Mouse (Mus musculus) embryo, embryonic 10 days (tissue): ENCODE results near the gene Lef1.

Experiments used
- DNase-seq: peaks from one replicate; pipeline ENCODE4 v3.0.0-alpha.2; 2015; ENCODE audit warnings: low spot score

Gene Lef1

GRCm38 (mm10) chr3:131110191-131111150 lies at the start of gene Lef1:
Gene Lef1, plus strand, starts transcription at chr3:131110471.
- DNase-seq, result peak; percentile 75

- DNase-seq, result no peak
Measured at GRCm38 (mm10) chr3:131065001-131065400, 45.3 kb upstream of the Lef1 start.

- no peak for DNase-seq
Measured at GRCm38 (mm10) chr3:131066171-131066570, 44.1 kb upstream of the Lef1 start.

GRCm38 (mm10) chr3:131068000-131068399 lies 42.3 kb upstream of the Lef1 start:
- DNase-seq, result no peak

- DNase-seq, result no peak
Measured at GRCm38 (mm10) chr3:131070210-131070609, 40.1 kb upstream of the Lef1 start.

GRCm38 (mm10) chr3:131072661-131073060 lies 37.6 kb upstream of the Lef1 start:
- no peak for DNase-seq

GRCm38 (mm10) chr3:131073946-131074345 lies 36.3 kb upstream of the Lef1 start:
- no peak for DNase-seq

- no peak for DNase-seq
Measured at GRCm38 (mm10) chr3:131078041-131078621, 32.1 kb upstream of the Lef1 start.

- DNase-seq, result no peak
Measured at GRCm38 (mm10) chr3:131078719-131079118, 31.6 kb upstream of the Lef1 start.

GRCm38 (mm10) chr3:131083722-131084121 lies 26.5 kb upstream of the Lef1 start:
- DNase-seq, result no peak

GRCm38 (mm10) chr3:131084718-131085561 lies 25.3 kb upstream of the Lef1 start:
- peak; percentile 74 for DNase-seq

GRCm38 (mm10) chr3:131085978-131086377 lies 24.3 kb upstream of the Lef1 start:
- DNase-seq, result no peak

- DNase-seq, result peak; percentile 51
Measured at GRCm38 (mm10) chr3:131089721-131090120, 20.6 kb upstream of the Lef1 start.

- no peak for DNase-seq
Measured at GRCm38 (mm10) chr3:131092113-131092512, 18.2 kb upstream of the Lef1 start.

- no peak for DNase-seq
Measured at GRCm38 (mm10) chr3:131093736-131094135, 16.5 kb upstream of the Lef1 start.

GRCm38 (mm10) chr3:131096105-131096504 lies 14.2 kb upstream of the Lef1 start:
- no peak for DNase-seq

GRCm38 (mm10) chr3:131102191-131102774 lies 8.0 kb upstream of the Lef1 start:
- peak; percentile 29 for DNase-seq

- peak; percentile 33 for DNase-seq
Measured at GRCm38 (mm10) chr3:131105362-131105761, 4.9 kb upstream of the Lef1 start.

GRCm38 (mm10) chr3:131105940-131106401 lies 4.3 kb upstream of the Lef1 start:
- DNase-seq, result peak; percentile 86

GRCm38 (mm10) chr3:131106451-131107291 lies 3.6 kb upstream of the Lef1 start:
- peak; percentile 64 for DNase-seq
